Mouse (Mus musculus) yolk sac, embryonic 10.5 days (tissue): ENCODE data around the gene Sh2d3c.
A peak's percentile ranks its signal among the peaks of the same experiment; 100 is the strongest.

Source experiments
- DNase-seq: peaks from one replicate; pipeline ENCODE4 v3.0.0-alpha.2; 2017; ENCODE audit warnings: low spot score

Gene Sh2d3c

DNA sequence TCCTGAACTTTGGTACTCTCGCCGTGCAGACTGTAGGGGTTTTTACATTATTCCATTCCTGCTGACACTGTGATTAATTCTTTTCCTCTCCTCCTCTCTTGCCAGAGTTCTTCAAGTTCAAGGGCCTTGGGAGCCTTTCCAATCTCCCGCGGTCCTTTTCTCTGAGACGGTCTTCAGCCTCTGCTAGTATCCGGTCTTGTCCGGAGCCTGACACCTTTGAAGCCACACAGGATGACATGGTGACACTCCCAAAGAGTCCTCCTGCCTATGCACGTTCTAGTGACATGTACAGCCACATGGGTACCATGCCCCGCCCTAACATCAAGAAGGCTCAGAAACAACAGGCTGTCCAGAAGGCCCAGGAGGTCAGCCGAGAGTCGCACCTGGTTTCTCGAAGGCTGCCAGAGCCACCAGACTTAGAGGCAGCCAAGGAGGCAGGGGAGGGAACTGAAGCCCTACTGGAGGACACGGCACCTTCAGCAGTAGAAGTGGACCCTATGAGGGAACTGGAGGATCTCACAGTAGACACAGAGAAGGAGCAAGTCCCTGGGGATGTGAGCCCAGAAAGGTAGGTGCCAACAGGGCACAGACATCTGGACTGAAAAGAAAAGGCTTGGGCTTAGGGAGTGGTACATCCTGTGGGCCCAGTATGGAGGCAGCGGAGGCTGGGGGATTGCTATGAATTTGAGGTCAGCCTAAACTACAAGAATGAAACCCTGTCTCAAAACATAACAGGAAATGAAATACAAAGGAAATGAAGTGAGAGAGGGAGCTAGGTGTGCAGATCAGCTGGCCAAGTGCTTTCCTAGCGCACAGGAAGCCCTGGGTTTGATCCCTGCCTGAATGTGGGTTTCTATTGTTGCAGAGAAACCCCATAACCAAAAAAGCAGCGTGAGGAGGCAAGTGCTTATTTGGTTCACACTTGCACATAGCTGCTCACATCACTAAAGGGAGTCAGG is 4.3 kb downstream of the Sh2d3c start:
- no peak for DNase-seq

DNA sequence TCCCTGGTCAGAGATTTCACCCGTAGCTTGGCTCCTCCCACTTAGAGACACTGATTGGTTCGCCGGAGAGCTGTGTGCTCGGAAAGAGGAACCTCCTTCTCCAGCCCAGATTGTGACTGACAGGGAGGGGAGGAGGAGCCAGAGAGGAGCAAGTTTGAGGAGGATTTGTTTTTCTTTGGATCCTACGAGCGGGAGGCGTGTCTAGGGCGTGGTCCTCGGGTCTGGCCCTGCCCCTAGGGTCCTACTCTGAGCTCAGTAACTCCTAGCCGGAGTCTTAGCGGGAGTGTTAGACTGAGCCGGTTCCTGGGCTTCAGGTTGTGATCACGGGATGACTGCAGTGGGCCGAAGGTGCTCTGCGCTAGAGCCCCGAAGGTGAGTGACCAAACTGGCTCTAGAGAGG is 6.6 kb downstream of the Sh2d3c start:
- peak; percentile 96 for DNase-seq

DNA sequence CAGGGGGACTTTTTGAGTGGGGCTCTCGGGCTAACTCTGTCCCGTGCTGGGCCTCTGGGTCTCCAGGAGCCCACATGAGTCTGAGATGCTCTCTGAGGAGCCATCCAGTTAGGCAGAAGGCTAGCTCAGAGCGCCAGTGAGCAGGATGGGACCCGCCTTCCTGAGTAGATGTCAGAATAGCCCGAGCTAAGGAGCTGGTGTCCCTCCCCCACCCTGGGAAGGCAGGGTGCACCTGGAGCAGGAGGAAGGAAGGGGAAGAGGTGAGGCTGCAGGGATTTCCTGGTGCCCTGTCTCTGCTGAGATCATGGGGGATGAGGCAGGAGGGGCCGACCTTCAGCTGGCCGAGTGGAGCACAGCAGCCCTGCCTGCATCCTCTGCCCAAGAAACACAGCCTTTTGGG is 7.6 kb downstream of the Sh2d3c start:
- no peak for DNase-seq

DNA sequence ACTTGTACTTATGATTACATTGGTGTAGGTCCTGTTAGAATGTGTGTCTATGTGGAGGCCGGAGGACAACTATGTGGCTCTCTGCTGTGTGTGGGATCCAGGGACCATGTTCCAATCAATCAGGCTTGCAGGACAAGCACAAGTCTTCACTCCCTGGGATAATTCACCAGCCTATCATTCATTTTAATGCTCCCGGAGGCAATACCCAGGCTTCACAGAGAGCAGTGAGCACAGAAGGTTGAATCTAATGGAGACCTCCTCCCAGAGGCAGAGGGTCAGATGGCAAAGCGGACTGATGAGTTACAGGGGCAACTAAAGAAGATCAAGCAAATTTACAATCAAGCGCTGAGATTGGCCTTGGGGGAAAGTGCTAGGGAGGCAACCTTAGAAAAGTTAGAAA is 8.7 kb downstream of the Sh2d3c start:
- DNase-seq, result no peak

DNA sequence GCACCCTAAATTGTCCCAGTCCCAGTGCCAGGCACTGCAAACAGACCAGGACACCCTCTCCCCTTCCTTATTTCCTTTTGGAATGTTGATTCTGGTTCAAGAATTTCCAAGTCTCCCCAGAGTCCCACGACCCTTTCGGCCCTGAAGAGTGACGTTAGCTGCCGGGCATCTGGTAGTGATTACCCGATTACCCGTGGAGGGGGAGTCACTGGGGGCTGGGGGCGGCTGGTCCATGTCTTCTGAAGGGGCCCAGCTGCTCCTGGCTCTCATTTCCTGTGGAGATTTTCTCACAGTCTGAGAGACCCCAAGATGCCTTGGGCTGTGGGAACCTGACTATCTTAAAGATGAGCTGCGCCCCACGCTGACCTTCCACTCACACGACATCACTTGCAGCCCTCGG is 10.0 kb downstream of the Sh2d3c start:
- DNase-seq, result no peak

DNA sequence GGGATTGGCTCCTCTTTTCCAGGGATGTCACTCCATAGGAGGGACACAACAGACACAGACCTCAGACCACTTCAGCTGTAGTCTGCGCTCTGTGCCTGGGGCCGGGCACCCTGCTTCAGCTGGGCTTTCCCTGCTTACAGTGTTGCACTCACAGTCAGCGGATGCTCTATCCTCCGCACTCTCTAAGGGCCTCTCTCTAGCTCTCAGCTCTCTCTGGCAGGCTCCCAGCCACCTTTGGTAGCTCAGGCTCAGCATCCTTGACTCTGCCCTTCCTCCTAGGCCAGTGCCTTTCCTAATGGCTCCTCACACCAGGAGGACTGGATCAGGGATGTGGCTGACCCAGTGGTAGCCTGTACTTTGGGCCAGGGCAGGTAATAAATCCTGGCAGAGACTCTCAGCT is 11.1 kb downstream of the Sh2d3c start:
- DNase-seq, result no peak

DNA sequence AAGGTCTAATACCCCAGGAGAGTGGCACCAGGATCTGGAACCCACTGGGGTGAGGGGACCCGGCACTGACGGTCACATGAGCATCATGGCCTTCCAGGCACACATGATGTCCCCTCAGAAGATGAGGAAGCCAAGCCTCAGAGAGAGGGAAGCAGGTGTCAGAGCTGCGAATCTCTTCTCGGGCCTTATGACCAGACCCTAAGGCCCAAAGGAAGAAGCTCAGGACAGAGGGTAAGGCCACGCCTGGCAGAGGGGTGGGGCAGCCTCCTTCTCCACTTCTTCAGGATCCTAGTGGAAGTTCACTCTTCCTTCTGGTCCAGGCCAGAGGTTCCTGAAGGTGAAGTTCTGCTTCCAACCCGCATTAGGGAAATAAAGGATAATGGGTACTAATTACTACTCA is 11.8 kb downstream of the Sh2d3c start:
- DNase-seq, result no peak

DNA sequence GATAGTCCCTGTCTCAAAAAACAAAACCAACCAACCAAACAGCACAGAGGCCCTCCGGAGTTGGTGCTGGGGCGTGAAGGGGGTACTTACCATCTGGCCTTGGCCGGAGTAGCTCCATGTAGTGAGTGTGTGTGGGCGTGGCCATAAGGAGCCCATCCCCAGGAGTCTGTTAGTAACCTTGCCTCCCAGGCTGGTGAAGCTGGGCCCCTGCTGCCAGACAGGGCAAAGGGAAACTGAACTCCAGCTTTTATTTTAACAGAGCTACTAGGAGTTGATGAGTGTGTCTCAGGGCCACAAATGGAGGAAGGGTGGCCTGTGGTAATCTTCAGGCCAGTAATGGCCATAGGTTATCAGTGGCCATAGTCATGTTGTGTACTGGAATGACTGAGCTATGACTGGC is 13.6 kb downstream of the Sh2d3c start:
- DNase-seq, result no peak

DNA sequence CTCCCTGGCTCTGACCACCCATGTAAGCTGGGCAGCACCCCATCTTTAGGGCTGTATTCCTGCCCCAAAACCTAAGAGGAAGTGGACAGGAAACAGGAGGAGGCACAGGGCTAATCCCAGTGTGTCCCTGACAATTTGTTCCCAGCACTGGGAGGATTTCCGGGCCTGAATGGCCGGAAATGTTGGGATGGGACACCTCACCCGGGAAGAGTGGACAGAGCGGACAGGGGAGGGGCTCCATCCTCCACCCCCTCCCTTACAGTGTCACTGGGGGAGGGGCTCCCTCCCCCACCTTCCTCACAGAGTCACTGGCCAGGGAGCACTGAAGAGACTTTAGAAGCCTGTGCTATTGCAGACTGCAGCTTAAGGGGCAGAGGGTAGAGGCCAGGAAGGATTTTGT is 14.1 kb downstream of the Sh2d3c start:
- no peak for DNase-seq

DNA sequence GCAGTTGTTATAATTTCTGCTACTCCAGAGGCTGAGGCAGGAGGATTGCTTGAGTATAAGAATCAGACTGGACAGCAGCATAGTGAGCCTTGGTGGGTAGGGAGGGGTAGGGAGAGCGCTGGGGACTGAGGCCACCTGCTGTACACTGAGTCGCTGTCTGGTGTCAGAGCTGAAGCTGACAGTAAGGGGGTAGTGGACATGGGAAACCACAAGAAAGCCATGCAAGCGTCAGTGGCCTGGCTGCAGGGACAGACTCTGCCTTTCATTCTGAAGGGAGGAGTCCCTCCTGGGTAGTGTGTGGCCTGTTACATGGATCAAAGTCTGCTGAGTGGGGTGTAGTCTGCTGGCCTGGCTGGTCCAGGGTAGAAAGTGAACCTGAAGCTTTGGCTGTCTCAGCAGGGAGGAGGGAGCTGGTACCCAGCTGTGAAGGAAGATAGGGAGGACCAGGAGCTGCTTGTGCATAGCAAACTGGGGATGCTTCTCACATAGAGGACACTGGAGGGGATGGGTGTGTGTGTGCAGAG is 15.5 kb downstream of the Sh2d3c start:
- DNase-seq, result no peak

DNA sequence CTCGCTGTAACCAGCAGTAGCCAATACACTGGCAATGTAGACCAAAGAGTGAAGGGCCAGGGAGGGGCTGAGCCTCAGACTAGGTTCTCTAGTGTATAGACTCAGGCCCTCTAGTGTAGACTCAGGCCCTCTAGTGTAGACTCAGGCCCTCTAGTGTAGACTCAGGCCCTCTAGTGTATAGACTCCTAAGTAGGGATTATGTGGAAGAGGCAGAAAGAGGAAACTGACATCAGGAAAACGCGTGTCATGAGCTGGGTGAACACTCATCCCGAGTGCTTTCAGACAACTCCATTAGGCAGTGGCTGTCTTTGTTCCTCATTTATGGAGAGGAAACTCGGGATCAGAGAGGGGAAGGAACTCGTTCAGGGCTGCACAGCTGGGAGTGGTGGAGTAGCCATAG is 16.2 kb downstream of the Sh2d3c start:
- DNase-seq, result no peak

DNA sequence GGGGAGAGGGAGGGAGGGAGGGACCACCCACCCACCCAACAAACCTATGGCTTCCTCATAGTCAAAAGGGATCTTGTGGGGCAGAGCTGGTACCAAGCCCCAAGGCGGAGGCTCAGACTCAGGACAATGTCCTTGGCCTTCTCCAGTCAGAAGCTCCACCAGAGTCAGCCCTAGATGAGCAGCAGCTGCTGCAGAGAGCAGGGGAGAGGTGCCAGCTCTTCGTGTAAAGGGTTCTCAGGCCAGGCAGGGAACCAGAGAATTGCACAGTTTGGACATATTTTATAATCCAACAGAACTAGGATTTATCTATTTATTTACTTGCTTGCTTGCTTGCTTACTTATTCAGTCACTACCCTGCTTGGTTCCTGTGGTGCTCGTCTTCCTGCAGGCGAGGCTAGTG is 18.5 kb downstream of the Sh2d3c start:
- no peak for DNase-seq

DNA sequence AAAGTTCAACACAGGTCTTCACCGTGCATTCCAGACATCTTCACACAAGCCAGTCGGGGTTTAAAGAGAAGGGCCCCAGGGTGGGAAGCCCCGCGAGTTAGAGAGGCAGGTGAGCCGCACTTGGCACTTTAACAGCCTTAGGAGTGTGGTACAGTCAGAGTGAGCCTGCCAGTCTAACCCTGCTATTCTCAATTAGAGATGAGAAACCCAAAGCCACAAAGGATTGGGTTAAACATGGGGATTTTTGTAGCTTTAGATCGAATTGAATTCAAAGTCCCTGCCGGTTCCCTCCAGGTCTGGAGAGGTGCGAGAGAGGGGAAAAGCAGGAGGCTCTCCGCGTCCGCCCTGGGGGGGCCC is 20.0 kb downstream of the Sh2d3c start, which contains the start of gene 6330409D20Rik:
TSS of gene 6330409D20Rik (minus strand) at position 101 of the 357 bp plus-strand sequence.
- no peak for DNase-seq

DNA sequence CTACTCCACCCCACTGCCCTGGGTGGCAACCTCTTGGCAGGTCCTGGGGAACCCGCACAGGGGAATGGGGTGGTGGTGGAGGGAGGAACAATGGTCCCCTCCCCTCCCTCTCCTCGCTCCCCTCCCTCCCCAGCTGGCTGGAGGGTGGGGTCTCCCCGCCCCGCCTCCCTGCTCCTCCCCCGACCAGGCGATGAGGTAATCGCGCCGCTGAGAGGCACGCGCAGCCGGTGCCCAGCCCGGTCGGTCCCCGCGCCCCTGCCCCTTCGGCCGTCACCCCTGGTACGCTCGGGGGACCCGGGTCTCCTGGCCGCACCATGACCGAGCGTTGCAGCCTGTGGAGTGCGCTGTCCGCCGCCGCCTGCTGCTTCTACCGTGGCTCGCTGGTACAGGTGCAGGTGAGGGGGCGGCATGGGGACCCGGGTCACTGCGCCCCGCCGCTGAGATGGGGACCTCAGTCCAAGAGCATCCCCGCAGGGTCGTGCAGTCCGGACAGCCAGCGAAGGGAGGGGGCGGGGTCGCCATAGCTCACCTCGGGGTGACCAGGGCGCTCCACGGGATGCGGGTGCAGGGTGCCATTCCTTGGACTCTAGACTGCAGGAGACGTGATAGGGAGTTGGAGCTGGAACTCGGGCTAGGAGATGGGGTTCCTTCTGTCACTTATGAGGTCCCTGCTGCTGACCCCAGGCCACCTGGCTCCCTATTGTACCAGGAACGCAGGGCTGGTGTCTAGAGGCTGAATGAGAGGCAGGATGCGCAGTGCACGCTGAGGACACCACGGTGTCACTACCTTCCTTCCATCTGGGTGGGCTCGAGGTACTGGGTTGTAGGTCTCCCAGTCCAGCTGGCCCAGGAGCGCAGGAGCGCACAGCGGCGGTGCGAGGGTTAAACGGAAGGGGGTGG is 20.7 kb downstream of the Sh2d3c start:
- DNase-seq, result no peak

DNA sequence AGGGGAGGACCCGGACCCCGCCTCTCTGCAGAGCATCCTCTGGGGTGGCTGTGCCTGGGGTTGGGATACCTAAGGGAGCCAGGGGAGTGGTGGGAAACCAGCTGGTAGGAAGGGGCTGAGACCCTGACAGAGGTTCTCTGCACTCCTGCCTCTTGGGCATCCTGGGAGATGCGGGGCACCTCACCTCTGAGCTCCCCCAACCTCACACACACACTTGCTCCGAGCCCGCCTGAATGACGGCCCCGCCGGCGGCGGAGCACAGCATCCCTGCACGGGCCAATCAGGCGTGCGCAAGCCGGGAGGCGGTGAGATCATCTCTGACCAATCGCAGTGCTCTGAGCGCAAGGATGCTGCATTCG is 21.3 kb downstream of the Sh2d3c start:
- no peak for DNase-seq

DNA sequence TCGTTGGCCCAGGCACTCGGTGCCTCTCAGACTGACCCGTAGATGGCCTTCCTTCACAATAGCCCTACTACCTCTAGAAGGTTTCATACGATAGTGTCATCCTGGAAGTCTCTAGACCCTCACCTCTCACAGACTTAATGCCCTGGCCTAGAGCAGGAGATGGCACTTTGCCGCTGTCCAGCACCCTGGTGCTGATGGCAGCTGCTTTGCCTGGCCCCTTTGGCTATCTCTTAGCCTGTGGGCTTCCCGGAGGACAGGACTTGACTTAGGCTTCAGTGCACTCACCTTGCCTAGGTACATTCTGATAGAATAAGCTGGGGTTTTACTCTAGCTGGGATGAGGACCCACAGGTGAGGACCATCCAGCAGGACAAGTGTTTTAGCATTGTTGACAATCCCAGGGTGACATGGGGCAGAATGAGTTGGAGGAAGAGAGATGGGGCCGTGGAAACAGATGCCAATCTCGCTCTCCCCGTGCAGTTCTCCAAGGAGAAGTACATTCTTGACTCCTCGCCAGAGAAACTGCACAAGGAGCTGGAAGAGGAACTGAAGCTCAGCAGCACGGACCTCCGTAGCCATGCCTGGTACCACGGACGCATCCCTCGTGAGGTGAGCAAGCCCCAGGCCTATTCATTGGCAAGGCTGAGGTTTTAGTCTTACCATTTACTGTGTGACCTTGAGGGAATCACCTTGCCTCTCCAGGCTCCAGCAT is 23.6 kb downstream of the Sh2d3c start:
- DNase-seq, result no peak

DNA sequence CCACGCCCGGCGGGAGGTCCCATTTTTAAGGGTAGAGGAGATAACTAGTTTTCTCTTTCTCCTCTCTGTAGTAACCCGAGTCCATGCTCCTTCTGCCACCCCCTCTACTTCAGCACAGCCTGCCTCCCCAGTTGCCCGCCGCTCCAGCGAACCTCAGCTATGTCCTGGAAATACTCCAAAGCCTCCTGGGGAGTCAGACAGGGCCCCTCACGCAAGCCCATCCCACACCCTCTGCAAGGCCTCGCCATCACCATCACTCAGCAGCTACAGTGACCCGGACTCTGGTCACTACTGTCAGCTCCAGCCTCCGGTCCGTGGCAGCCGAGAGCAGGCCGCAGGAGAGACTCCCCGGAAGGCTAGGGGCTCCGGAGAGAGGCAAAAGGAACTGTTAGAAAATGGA is 28.2 kb downstream of the Sh2d3c start:
- no peak for DNase-seq

DNA sequence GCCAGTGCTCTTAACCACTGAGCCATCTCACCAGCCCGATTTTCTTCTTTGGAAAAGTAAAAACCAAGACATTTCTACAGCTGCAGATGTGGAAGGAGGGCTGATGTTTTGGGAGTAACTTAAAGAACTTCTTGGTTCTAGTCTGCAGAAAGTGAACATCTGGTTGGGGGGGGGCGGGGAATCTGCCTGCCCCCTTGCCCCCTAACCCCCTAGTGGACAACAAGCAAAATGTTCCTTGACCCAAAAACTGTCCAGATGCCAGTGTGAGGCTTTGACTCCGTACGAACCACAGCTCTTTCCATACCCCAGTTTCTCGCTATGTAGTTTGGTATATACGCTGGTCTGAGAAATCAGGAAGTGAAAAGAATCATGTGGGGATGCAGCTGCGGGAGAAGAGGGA is 29.3 kb downstream of the Sh2d3c start:
- no peak for DNase-seq

DNA sequence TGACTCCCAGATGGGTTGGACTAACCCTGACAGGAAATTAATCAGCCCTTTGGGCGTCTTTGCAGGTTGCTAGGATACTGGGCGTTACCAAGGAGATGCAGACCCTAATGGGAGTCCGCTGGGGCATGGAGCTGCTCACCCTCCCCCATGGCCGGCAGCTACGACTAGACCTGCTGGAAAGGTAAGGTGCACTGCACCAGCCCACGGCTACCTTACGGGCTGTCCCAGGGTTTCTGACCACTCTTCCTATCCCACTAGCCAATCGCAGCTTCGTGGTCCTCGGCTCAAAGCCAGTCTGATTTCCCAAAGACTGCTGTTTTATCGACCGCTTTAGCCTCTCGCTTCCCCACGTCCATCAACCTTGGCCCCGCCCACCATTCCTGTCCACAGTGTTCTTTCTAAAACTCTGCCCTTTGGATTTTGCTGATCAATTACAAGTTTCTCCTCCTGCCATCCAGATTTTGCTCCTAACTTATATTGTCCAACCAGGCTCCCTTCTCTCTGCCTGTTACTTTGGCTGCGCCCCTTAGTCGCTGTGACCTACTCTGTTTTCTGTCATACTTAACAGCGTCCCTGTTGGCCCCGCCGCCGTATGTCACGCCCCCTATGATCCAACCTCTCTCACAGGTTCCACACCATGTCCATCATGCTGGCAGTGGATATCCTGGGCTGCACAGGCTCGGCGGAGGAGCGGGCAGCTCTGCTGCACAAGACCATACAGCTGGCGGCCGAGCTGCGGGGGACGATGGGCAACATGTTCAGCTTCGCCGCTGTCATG is 30.2 kb downstream of the Sh2d3c start:
- peak; percentile 90 for DNase-seq

DNA sequence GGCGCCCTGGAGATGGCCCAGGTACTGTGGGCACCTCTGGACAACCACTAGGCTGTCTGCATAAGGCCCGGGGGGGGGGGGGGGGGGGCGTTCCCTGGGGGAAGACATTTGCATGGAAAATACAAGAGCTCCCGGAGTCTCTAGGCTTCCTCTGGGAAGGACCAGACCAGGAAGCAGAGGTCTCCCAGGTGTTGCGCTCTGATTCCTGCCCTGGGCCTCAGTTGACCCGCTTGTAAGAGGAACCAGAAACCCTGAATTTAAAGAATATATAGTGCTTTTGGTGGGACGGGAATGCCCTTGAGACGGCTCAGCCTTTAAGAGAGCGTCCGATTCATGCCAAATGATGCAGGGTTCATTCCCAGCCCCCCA is 30.8 kb downstream of the Sh2d3c start:
- no peak for DNase-seq

DNA sequence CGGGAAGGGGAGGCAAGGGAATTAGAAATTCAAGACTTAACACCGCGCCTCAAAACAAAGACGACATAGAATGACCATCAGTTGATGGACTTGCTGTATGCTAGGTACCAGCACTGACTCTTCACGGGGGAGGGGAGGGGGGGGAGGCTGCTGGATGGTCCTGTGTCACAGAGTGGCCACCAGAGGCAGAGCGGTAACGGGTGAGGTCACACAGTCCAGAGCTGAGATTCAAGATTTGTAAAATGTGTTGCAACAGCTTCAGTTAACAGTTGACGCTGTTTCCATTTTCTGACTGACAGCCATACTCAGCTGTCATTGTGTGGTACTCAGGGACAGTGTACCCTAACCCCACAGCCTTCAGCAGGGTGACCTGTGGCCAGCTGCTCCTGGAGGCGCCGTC is 31.3 kb downstream of the Sh2d3c start:
- no peak for DNase-seq

DNA sequence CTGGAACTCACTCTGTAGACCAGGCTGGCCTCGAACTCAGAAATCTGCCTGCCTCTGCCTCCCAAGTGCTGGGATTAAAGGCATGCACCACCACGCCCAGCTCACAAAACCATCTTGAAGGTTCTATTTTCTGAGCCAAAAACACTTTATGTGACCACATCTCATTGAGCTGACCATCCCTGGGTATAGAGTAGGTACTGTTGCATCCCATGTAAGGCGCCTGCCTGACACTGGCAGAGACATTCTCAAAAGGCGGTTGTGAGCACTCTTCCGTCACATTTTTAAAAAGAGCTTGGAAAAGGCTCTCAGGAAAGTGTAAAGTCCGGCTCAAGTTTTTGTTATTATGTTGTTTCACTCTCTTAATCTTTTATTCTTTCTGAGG is 35.8 kb downstream of the Sh2d3c start:
- no peak for DNase-seq
